Mouse (Mus musculus): Measurements from ENCODE around the gene Gpd1.
"Not testable (repeated sequence)": the region's sequence is repeated elsewhere in the genome, so short reads cannot be mapped to it uniquely, and the experiment has no call there.

The Gpd1 gene

GRCm38 (mm10) chr15:99717386-99718334 lies at the start of gene Gpd1:
Gpd1 (plus strand) TSS chr15:99717515.
- DNase-seq: peak; percentile 88

- DNase-seq: no peak
Observed at GRCm38 (mm10) chr15:99667544-99667943, 49.8 kb upstream of the Gpd1 start.

- DNase-seq: peak; percentile 79
Observed at GRCm38 (mm10) chr15:99668881-99669280, 48.4 kb upstream of the Gpd1 start.

GRCm38 (mm10) chr15:99669392-99669791 lies 47.9 kb upstream of the Gpd1 start:
- no peak for DNase-seq

- DNase-seq: peak; percentile 66
Observed at GRCm38 (mm10) chr15:99670154-99670821, 47.0 kb upstream of the Gpd1 start, which contains the start of gene Asic1. Asic1 (plus strand) TSS chr15:99670368.

GRCm38 (mm10) chr15:99670964-99671670 lies 46.2 kb upstream of the Gpd1 start:
- DNase-seq: no peak

- no peak for DNase-seq
Observed at GRCm38 (mm10) chr15:99671783-99672182, 45.5 kb upstream of the Gpd1 start.

GRCm38 (mm10) chr15:99674866-99675265 lies 42.4 kb upstream of the Gpd1 start:
- DNase-seq: no peak

- no peak for DNase-seq
Observed at GRCm38 (mm10) chr15:99677089-99677488, 40.2 kb upstream of the Gpd1 start.

GRCm38 (mm10) chr15:99678063-99678800 lies 39.1 kb upstream of the Gpd1 start:
- DNase-seq: no peak

- no peak for DNase-seq
Observed at GRCm38 (mm10) chr15:99679008-99679407, 38.3 kb upstream of the Gpd1 start.

GRCm38 (mm10) chr15:99682880-99683279 lies 34.4 kb upstream of the Gpd1 start:
- DNase-seq: no peak

- no peak for DNase-seq
Observed at GRCm38 (mm10) chr15:99684156-99684555, 33.2 kb upstream of the Gpd1 start.

- peak; percentile 55 for DNase-seq
Observed at GRCm38 (mm10) chr15:99688712-99689111, 28.6 kb upstream of the Gpd1 start.

GRCm38 (mm10) chr15:99690924-99691323 lies 26.4 kb upstream of the Gpd1 start:
- DNase-seq: no peak

GRCm38 (mm10) chr15:99691976-99692375 lies 25.3 kb upstream of the Gpd1 start:
- no peak for DNase-seq

GRCm38 (mm10) chr15:99697309-99697708 lies 20.0 kb upstream of the Gpd1 start:
- DNase-seq: no peak

GRCm38 (mm10) chr15:99698533-99699085 lies 18.7 kb upstream of the Gpd1 start:
- DNase-seq: no peak

GRCm38 (mm10) chr15:99699715-99700114 lies 17.6 kb upstream of the Gpd1 start:
- DNase-seq: no peak

- DNase-seq: no peak
Observed at GRCm38 (mm10) chr15:99700219-99701106, 16.9 kb upstream of the Gpd1 start.

- not testable (repeated sequence) for DNase-seq
Observed at GRCm38 (mm10) chr15:99701640-99701998, 15.7 kb upstream of the Gpd1 start.

Measured in kidney, adult 18-20 months (tissue).